Comparison of ENCODE assay signal across 24 mouse cellular contexts in genomic region chr13:114914559-114914958, GRCm38 (mm10). TPM values are rescaled to one million over a fixed set of nuclear protein-coding genes. Genes with fewer than 3 reads are reported as not detected.
A peak's percentile ranks its signal among the peaks of the same experiment; 100 is the strongest.
DNase-seq lines count a peak whose midpoint lies in the region; ATAC-seq and TF ChIP-seq lines count a peak whose summit lies in the region.
"Had no signal": no experiment of that assay in that cellular context is flagged by ENCODE, and none has a peak within 500 bp of the region (broad histone marks: within the 10 kb centered on the region; RNA-seq: fewer than 3 reads in every experiment).

No protein-coding gene starts in this region.

- no peaks in the 10 kb centered on the region for H3K9me3 ChIP-seq in liver, embryonic 13.5 days (replicated peaks)
- no peaks in the 10 kb centered on the region for H3K9me3 ChIP-seq in forebrain, embryonic 13.5 days (replicated peaks)
- H3K9me3 ChIP-seq: forebrain, embryonic 10.5 days; heart, embryonic 15.5 days; hindbrain, embryonic 15.5 days; limb, embryonic 15.5 days; midbrain, embryonic 15.5 days; neural tube, embryonic 12.5 days had no signal

- no peak for TF ChIP-seq CTCF in small intestine, adult 2 months (IDR thresholded peaks at IDR 0.05; ENCODE audit: extremely low read depth, insufficient read length, insufficient replicate concordance, low read depth, low read length)

- H3K4me2 ChIP-seq in liver, embryonic 13.5 days, result no peak overlapping the region
- no peak overlapping the region for H3K4me2 ChIP-seq in forebrain, embryonic 13.5 days
- H3K4me2 ChIP-seq: heart, embryonic 15.5 days; hindbrain, embryonic 15.5 days; limb, embryonic 15.5 days; midbrain, embryonic 15.5 days; neural tube, embryonic 12.5 days had no signal

- ATAC-seq in liver, embryonic 13.5 days (ENCODE audit: low read depth), result peak; percentile 16; the same call in 1 of the 2 replicates
- ATAC-seq in forebrain, embryonic 13.5 days, result no peak
- ATAC-seq: forebrain, postnatal 0 days; midbrain, embryonic 15.5 days had no signal

- DNase-seq in retina, postnatal 1 day, result peak; percentile 28
- DNase-seq in retina, embryonic 14.5 days (ENCODE audit: low spot score), result no peak
- DNase-seq in liver, embryonic 13.5 days, result no peak
- no peak for DNase-seq in heart, adult 8-10 months (ENCODE audit: low spot score)
- DNase-seq in left cerebral cortex, adult 18-20 months (ENCODE audit: low spot score in 2 of 2), result no peak
- DNase-seq: cerebellum, adult 11 months; cerebellum, adult 9-11 months; forebrain, postnatal 0 days; gastrocnemius, postnatal 25 days; heart, postnatal 36 days; kidney, adult 11 months; kidney, postnatal 4 days; layer of hippocampus, adult 9-11 months; left cerebral cortex, postnatal 4 days; lung, postnatal 14 days had no signal

- no peaks in the 10 kb centered on the region for H3K36me3 ChIP-seq in liver, embryonic 13.5 days
- H3K36me3 ChIP-seq in small intestine, adult 2 months (ENCODE audit: control insufficient read depth, insufficient read depth, low read length), result no peaks in the 10 kb centered on the region
- H3K36me3 ChIP-seq in forebrain, embryonic 13.5 days (ENCODE audit: poor library complexity, severe bottlenecking), result no peaks in the 10 kb centered on the region
- H3K36me3 ChIP-seq: forebrain, embryonic 10.5 days; heart, embryonic 15.5 days; hindbrain, embryonic 15.5 days; limb, embryonic 15.5 days; midbrain, embryonic 15.5 days; neural tube, embryonic 12.5 days had no signal

- H3K4me1 ChIP-seq in liver, embryonic 13.5 days (replicated peaks), result peaks cover 8% of the 10 kb centered on the region; the same call in 1 of the 2 replicates
- H3K4me1 ChIP-seq in small intestine, adult 2 months (ENCODE audit: control insufficient read depth, insufficient read depth, insufficient read length, low read length), result peaks cover 15% of the 10 kb centered on the region
- no peaks in the 10 kb centered on the region for H3K4me1 ChIP-seq in forebrain, embryonic 13.5 days
- H3K4me1 ChIP-seq: forebrain, embryonic 10.5 days; hindbrain, embryonic 15.5 days; limb, embryonic 15.5 days; midbrain, embryonic 15.5 days; neural tube, embryonic 12.5 days had no signal

- 39% methylated on average over 4 of the region's 4 CpGs for WGBS in liver, embryonic 13.5 days (ENCODE audit: insufficient replicate concordance)
- WGBS in small intestine, adult 2 months, result 21% methylated on average over 4 of the region's 4 CpGs
- 93% methylated on average over 4 of the region's 4 CpGs for WGBS in forebrain, embryonic 13.5 days

- H3K4me3 ChIP-seq in liver, embryonic 13.5 days (replicated peaks), result no peak overlapping the region
- no peak overlapping the region for H3K4me3 ChIP-seq in small intestine, adult 2 months (ENCODE audit: low read depth, low read length)
- H3K4me3 ChIP-seq in forebrain, embryonic 13.5 days, result no peak overlapping the region
- H3K4me3 ChIP-seq: forebrain, embryonic 10.5 days; heart, embryonic 15.5 days; hindbrain, embryonic 15.5 days; left cerebral cortex, adult 2 months; limb, embryonic 15.5 days; midbrain, embryonic 15.5 days; neural tube, embryonic 12.5 days had no signal

- no peak overlapping the region for H3K9ac ChIP-seq in liver, embryonic 13.5 days
- H3K9ac ChIP-seq in forebrain, embryonic 13.5 days, result no peak overlapping the region
- H3K9ac ChIP-seq: forebrain, postnatal 0 days; heart, embryonic 15.5 days; hindbrain, embryonic 15.5 days; limb, embryonic 15.5 days; midbrain, embryonic 15.5 days; neural tube, embryonic 12.5 days had no signal

- H3K27ac ChIP-seq in liver, embryonic 13.5 days, result no peak overlapping the region; the same call in 1 of the 2 replicates
- H3K27ac ChIP-seq in small intestine, adult 2 months (ENCODE audit: insufficient read depth, low read depth, low read length), result peak overlapping the region; percentile 85
- H3K27ac ChIP-seq in forebrain, embryonic 13.5 days, result no peak overlapping the region
- H3K27ac ChIP-seq: forebrain, embryonic 10.5 days; heart, embryonic 15.5 days; hindbrain, embryonic 15.5 days; left cerebral cortex, adult 2 months; limb, embryonic 15.5 days; midbrain, embryonic 15.5 days; neural tube, embryonic 12.5 days had no signal

- H3K27me3 ChIP-seq in liver, embryonic 13.5 days, result no peaks in the 10 kb centered on the region
- no peaks in the 10 kb centered on the region for H3K27me3 ChIP-seq in small intestine, adult 2 months (ENCODE audit: control insufficient read depth, insufficient read depth, low read length)
- H3K27me3 ChIP-seq in forebrain, embryonic 13.5 days, result no peaks in the 10 kb centered on the region
- H3K27me3 ChIP-seq: heart, embryonic 15.5 days; hindbrain, embryonic 15.5 days; limb, embryonic 15.5 days; midbrain, embryonic 15.5 days; neural tube, embryonic 12.5 days had no signal

- TF ChIP-seq POLR2A in small intestine, adult 2 months (IDR thresholded peaks at IDR 0.05; ENCODE audit: low read depth, low read length), result no peak

RNA-seq across cellular contexts. Expression of gene Itga2, which starts 17.3 kb away (rescaled TPM):
- 0.76 and 0.82 TPM in 2 replicates for polyA plus RNA-seq in liver, embryonic 13.5 days (2015; fragmentation: Nextera tagmentation; extraction: Ambion mirVana)
- 0.42 and 1.2 TPM in 2 replicates for polyA plus RNA-seq in small intestine, adult 2 months (2012; rRNA removed)
- 1 to 10 TPM in 1 of 4 experiments, under 1 TPM in 3; 0.53 to 1.1 (median 0.67) TPM for total RNA-seq in heart, adult 8-10 months (2022)
- polyA plus RNA-seq in forebrain, embryonic 13.5 days (2015; fragmentation: Nextera tagmentation; extraction: Ambion mirVana), result 1.6 and 1.7 TPM in 2 replicates
- under 1 TPM in 1 of 2 experiments, not detected in 1; 0.07 TPM for total RNA-seq in left cerebral cortex, adult 18-20 months (2021)
